Mouse (Mus musculus) liver, adult 2 months (tissue): ENCODE results near the gene Zbtb41.

Experiments used
- CTCF ChIP-seq: fragments of 200-500 bp; IDR thresholded peaks from 2 replicates; pipeline ENCODE4 v1.5.1; 2011; ENCODE audit warnings: low read depth, low read length, control low read depth
- POLR2A ChIP-seq: fragments of 200-500 bp; IDR thresholded peaks from 2 replicates; pipeline ENCODE4 v1.6.1; 2011; ENCODE audit warnings: low read length, control low read depth; ENCODE audit not compliant: insufficient read depth; ENCODE audit errors: extremely low read depth

- TF ChIP-seq CTCF = no peak
- no peak for TF ChIP-seq POLR2A
These were observed 16.3 kb upstream of the Zbtb41 start for GRCm38 (mm10) chr1:139405766-139406165.
